Mouse (Mus musculus): Measurements from ENCODE around the gene Wdr3. TPM values are rescaled to one million over a fixed set of nuclear protein-coding genes. Genes with fewer than 3 reads are reported as not detected.

Gene Wdr3
- polyA plus RNA-seq (2015; fragmentation: Nextera tagmentation; extraction: Ambion mirVana) = 22.0 and 27.5 TPM in 2 replicates

DNA sequence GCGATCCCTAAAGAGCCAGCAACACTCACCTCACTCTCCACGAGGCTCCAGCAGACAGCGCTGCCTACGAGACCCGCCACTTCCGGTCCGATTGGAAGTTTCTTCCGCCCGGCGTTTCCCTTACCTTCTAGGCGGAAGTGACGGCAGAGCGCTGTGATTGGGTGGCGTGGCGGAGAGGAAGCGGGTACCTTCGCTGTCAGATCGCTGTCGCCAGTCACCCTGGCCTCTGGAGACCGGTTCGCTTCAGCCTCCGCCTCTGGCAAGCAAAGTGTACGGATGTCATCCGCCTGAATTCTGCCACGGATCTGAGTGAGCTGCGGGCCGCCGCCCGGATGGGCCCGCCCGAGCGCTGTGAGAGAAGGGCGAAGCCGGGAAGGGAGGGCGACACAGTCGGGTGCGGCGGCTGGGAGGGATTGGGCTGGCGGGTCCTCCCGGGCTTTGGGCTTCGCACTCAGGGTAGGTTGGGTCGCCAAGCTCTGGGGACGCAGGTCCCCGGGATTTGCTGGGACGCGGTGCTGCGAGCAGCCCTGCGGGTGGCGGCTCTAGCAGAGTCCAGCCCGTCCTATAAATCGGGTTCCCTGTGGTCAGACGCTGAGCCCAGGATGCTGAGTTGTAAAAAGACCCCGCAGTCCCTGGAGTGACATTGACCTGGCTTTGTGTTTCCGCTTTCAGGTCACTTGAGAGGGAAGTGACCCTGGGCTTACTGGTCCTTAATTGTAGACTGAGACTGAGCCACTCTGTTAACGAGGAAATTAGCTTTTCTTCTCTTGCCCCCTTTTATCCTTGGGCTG, at the start of gene Wdr3, which contains the start of gene Gdap2:
TSS of gene Wdr3 (minus strand) at position 93 of the 791 bp plus-strand sequence.
TSS of gene Gdap2 (plus strand) at position 67 of the 791 bp plus-strand sequence.
- no peaks in the 10 kb centered on the region for H3K9me3 ChIP-seq
- H3K4me1 ChIP-seq = peaks cover 24% of the 10 kb centered on the region
- WGBS = under 1% methylated on average over 55 of the region's 55 CpGs
- H3K36me3 ChIP-seq = peaks cover 32% of the 10 kb centered on the region
- H3K4me3 ChIP-seq = peak within 1 kb of the TSS; percentile 90
- peak; percentile 95 for ATAC-seq (ENCODE audit: extremely low read depth, insufficient number of reproducible peaks, low FRiP score, low TSS enrichment)
- H3K27me3 ChIP-seq (replicated peaks) = no peaks in the 10 kb centered on the region
- H3K27ac ChIP-seq (replicated peaks) = peak within 1 kb of the TSS; percentile 91
- peak within 1 kb of the TSS; percentile 89 for H3K9ac ChIP-seq
- peak within 1 kb of the TSS; percentile 90 for H3K4me2 ChIP-seq

DNA sequence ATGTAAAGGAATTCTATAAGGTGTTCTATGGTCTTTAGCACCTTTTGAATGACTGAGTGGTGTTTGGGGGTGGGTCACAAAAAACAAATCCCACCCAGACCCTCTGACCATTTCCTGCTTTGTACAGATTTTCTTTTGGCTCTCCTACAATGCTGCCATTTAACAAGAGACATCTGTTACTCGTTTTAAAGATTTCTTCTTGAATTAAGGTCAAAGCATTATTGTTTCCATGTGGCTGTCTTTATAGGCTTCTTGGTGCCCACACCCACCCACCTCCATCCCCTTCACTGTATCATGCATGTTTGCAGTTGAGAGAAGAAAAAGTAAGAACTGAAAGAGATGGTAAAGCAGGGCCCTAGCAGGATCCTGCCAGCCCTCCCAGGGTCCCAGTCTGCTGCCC, 44.8 kb upstream of the Wdr3 start:
- 56% methylated on average over 1 of the region's 1 CpGs for WGBS
- Histone ChIP-seq H3K9me3 (no peaks in the 10 kb centered on the region), H3K4me2 (no peak overlapping the region)

DNA sequence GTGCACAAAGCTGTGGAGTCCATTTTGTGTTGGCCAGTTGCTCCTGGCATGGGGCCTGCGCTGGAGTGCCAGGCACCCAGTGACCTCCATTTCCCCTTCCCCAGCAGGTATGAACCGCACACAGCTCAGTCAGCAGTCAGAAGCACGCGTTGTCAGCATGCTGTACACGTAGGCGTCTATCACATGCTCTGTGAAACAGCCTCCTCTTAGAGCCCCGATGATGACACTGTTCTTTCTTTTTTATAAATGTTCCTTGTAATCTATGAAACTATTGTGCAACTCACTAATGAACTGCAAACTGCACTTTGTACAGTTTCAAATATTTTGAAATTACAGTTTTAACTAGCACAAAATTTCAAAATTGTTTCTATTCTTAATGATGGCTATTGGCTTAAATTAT, 39.3 kb upstream of the Wdr3 start:
- H3K36me3 ChIP-seq = peaks cover 85% of the 10 kb centered on the region
- no peak for ATAC-seq (ENCODE audit: extremely low read depth, insufficient number of reproducible peaks, low FRiP score, low TSS enrichment)
- 80% methylated on average over 7 of the region's 7 CpGs for WGBS
- H3K4me3 ChIP-seq = no peak overlapping the region
- no peak overlapping the region for H3K4me2 ChIP-seq
- H3K4me1 ChIP-seq = no peaks in the 10 kb centered on the region
- no peaks in the 10 kb centered on the region for H3K9me3 ChIP-seq
- H3K27me3 ChIP-seq (replicated peaks) = no peaks in the 10 kb centered on the region
- H3K9ac ChIP-seq = no peak overlapping the region
- no peak overlapping the region for H3K27ac ChIP-seq (replicated peaks)

More for the DNA sequence above, 44.8 kb upstream of the Wdr3 start:
- no peak overlapping the region for H3K4me3 ChIP-seq
- H3K27me3 ChIP-seq (replicated peaks) = no peaks in the 10 kb centered on the region
- H3K9ac ChIP-seq = no peak overlapping the region
- no peaks in the 10 kb centered on the region for H3K4me1 ChIP-seq
- no peak for ATAC-seq (ENCODE audit: extremely low read depth, insufficient number of reproducible peaks, low FRiP score, low TSS enrichment)
- H3K27ac ChIP-seq (replicated peaks) = no peak overlapping the region
- H3K36me3 ChIP-seq = peaks cover 58% of the 10 kb centered on the region

DNA sequence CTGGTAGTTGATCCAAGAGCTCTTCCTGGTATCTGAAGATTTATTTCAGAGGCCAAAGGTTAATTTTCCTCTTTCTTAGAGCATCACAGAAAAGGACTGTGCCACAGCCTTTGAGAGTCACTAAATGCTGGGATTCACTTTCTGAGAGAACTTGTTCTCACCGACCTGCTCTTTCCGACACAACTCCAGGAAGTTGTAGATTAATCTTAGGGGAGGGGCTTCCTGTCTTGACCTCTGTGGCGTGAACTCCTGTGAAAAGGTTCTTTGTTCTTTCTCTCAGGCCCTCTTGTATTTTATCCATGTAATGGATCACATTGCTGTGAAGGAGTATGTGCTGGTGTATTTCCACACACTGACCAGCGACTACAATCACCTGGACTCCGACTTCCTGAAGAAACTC, 32.0 kb upstream of the Wdr3 start:
- Histone ChIP-seq H3K4me1 (peaks cover 12% of the 10 kb centered on the region), H3K4me3 (no peak overlapping the region), H3K27ac (replicated peaks) (no peak overlapping the region), H3K9ac (no peak overlapping the region), H3K9me3 (no peaks in the 10 kb centered on the region), H3K36me3 (peaks cover 56% of the 10 kb centered on the region), H3K4me2 (no peak overlapping the region), H3K27me3 (replicated peaks) (no peaks in the 10 kb centered on the region)
- ATAC-seq (ENCODE audit: extremely low read depth, insufficient number of reproducible peaks, low FRiP score, low TSS enrichment) = no peak
- WGBS = 51% methylated on average over 5 of the region's 5 CpGs

DNA sequence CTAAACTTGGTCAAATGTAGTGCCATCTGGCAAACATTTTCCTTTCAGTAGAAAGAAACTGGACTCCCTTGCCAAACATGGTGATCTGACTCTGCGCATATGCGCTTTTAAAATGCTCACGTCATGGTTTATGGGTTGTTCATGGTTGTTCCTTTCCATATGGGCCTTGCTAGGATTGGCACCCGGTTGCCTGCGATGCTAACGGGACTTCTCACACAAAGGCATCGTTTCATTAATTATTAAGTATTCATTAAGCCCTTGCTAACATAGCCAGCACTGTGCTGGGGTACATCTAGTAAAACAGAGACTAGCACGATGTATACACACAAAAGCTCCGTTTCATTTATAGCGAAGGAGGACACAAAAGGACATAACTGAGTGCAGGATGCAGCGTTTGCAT, 27.7 kb upstream of the Wdr3 start:
- H3K4me2 ChIP-seq = no peak overlapping the region
- H3K27ac ChIP-seq (replicated peaks) = no peak overlapping the region
- no peaks in the 10 kb centered on the region for H3K27me3 ChIP-seq (replicated peaks)
- peaks cover 61% of the 10 kb centered on the region for H3K36me3 ChIP-seq
- peaks cover 12% of the 10 kb centered on the region for H3K4me1 ChIP-seq
- H3K4me3 ChIP-seq = no peak overlapping the region
- no peaks in the 10 kb centered on the region for H3K9me3 ChIP-seq
- WGBS = 82% methylated on average over 11 of the region's 11 CpGs
- no peak overlapping the region for H3K9ac ChIP-seq
- ATAC-seq (ENCODE audit: extremely low read depth, insufficient number of reproducible peaks, low FRiP score, low TSS enrichment) = no peak

DNA sequence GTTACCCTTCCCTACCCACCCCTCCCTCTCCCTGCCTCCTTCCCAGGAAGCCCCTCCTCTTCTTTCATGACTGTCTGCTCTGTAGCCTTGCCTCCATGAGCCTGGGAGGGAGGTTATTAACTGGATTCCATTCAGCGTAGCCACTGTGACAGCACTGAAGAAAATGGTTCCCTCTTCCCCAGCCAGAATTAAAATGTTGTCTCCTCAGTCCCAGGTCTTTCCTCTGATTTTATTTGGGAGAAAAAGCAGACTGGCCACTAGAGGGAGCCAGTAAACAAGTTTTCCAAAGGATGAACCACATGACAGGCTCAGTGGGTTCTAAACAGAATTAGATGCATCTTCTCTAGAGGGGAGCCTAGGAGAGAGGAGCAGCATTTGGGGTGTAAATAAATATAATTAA, 27.2 kb upstream of the Wdr3 start:
- Histone ChIP-seq H3K36me3 (peaks cover 62% of the 10 kb centered on the region), H3K9ac (no peak overlapping the region), H3K4me3 (no peak overlapping the region), H3K27me3 (replicated peaks) (no peaks in the 10 kb centered on the region), H3K4me2 (no peak overlapping the region), H3K9me3 (no peaks in the 10 kb centered on the region), H3K4me1 (peaks cover 12% of the 10 kb centered on the region), H3K27ac (replicated peaks) (no peak overlapping the region)
- no peak for ATAC-seq (ENCODE audit: extremely low read depth, insufficient number of reproducible peaks, low FRiP score, low TSS enrichment)
- 41% methylated on average over 1 of the region's 1 CpGs for WGBS

DNA sequence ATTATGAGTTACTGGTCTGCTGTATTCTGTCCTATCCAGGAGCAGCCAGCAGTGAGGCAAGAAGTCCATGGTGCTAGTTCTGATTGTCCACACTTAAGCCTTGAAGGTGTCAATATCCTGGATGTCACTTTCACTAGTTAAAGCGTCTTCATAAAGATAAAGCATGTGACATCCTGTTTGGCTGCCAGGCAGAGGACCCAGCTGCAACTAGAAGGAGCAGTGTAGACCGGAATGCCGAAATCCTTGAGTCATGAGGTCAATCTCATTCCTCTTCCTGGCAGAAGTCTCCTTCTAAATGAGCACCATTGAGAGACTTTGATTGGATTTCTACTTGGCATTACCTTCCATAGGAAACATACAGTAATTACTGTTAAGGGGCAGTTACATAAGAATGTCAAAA, 18.3 kb upstream of the Wdr3 start:
- peaks cover 87% of the 10 kb centered on the region for H3K36me3 ChIP-seq
- 63% methylated on average over 3 of the region's 3 CpGs for WGBS
- ATAC-seq (ENCODE audit: extremely low read depth, insufficient number of reproducible peaks, low FRiP score, low TSS enrichment) = no peak
- H3K4me3 ChIP-seq = no peak overlapping the region
- H3K9me3 ChIP-seq = no peaks in the 10 kb centered on the region
- no peak overlapping the region for H3K27ac ChIP-seq (replicated peaks)
- no peak overlapping the region for H3K9ac ChIP-seq
- no peak overlapping the region for H3K4me2 ChIP-seq
- no peaks in the 10 kb centered on the region for H3K4me1 ChIP-seq
- H3K27me3 ChIP-seq (replicated peaks) = no peaks in the 10 kb centered on the region

DNA sequence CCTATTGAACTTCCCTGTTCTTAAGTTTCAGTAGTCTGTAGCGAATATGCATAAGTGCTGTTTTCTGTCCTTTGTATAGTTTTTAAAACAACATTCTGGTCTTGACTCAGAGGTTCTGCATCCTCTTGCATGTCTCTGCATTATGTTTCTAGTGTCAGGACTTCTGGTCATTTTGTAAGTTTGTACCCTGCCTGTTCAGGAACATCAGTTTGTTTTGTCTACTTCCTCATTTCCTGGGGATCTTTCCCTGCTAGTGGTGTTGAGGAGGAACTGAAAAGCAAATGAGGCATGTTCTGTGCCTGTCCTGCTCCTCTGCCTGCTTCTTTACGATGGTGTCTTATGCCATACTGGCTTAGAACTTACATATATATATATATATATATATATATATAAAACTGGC, 13.8 kb upstream of the Wdr3 start:
- Histone ChIP-seq H3K36me3 (peaks cover 93% of the 10 kb centered on the region), H3K4me3 (no peak overlapping the region), H3K4me2 (no peak overlapping the region), H3K27me3 (replicated peaks) (no peaks in the 10 kb centered on the region), H3K9me3 (no peaks in the 10 kb centered on the region), H3K4me1 (no peaks in the 10 kb centered on the region), H3K27ac (replicated peaks) (no peak overlapping the region), H3K9ac (no peak overlapping the region)
- no peak for ATAC-seq (ENCODE audit: extremely low read depth, insufficient number of reproducible peaks, low FRiP score, low TSS enrichment)
- WGBS = 89% methylated on average over 2 of the region's 2 CpGs

DNA sequence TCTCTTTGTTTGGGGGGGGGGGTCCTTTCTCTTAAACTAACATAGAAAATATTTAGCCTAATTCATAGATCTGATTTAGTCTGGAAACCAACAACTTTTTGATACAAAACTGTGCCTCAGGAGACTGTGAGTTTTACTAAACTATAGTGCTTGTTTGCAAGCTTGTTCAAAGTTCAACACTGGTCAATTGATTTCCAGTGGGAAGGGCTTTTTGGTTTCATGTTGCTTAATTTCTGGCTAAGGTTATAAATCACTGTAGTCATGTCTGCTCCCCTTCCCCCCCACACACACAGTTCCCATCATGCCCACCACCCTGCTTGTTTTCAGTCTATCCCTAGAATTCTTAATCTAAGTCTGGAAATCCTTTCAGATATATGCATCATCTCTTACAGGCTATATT, 2.8 kb upstream of the Wdr3 start:
- H3K9me3 ChIP-seq = no peaks in the 10 kb centered on the region
- H3K36me3 ChIP-seq = peaks cover 30% of the 10 kb centered on the region
- H3K27ac ChIP-seq (replicated peaks) = no peak overlapping the region
- H3K4me1 ChIP-seq = peaks cover 24% of the 10 kb centered on the region
- ATAC-seq (ENCODE audit: extremely low read depth, insufficient number of reproducible peaks, low FRiP score, low TSS enrichment) = no peak
- no peak overlapping the region for H3K9ac ChIP-seq
- no peak overlapping the region for H3K4me3 ChIP-seq
- no peaks in the 10 kb centered on the region for H3K27me3 ChIP-seq (replicated peaks)
- H3K4me2 ChIP-seq = no peak overlapping the region

DNA sequence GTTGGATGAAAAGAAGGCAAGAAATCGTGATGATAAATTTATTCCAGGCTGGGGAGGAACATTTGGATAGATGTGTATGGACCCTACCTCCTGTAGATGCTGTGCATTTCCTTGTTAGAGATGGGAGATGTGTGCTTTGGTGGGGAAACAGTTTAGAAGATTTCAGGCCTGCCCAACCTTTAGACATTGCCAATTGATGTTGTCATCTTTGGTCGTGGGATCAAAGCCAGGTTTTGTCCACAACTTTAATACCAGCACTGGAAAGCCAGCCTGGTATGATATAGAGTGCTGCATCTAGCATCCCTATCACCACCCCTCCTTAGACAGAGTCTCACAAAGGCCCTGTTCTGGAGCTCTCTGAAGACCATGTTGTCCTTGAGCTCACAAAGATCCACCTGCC, 1.3 kb upstream of the Wdr3 start:
- Histone ChIP-seq H3K9me3 (no peaks in the 10 kb centered on the region), H3K27me3 (replicated peaks) (no peaks in the 10 kb centered on the region), H3K9ac (no peak overlapping the region), H3K4me3 (peak overlapping the region; percentile 90; the same call in 1 of the 2 replicates), H3K27ac (replicated peaks) (no peak overlapping the region), H3K4me2 (peak overlapping the region; percentile 90; the same call in 1 of the 2 replicates), H3K4me1 (peaks cover 24% of the 10 kb centered on the region), H3K36me3 (peaks cover 29% of the 10 kb centered on the region)
- ATAC-seq (ENCODE audit: extremely low read depth, insufficient number of reproducible peaks, low FRiP score, low TSS enrichment) = no peak
- 68% methylated on average over 2 of the region's 2 CpGs for WGBS

DNA sequence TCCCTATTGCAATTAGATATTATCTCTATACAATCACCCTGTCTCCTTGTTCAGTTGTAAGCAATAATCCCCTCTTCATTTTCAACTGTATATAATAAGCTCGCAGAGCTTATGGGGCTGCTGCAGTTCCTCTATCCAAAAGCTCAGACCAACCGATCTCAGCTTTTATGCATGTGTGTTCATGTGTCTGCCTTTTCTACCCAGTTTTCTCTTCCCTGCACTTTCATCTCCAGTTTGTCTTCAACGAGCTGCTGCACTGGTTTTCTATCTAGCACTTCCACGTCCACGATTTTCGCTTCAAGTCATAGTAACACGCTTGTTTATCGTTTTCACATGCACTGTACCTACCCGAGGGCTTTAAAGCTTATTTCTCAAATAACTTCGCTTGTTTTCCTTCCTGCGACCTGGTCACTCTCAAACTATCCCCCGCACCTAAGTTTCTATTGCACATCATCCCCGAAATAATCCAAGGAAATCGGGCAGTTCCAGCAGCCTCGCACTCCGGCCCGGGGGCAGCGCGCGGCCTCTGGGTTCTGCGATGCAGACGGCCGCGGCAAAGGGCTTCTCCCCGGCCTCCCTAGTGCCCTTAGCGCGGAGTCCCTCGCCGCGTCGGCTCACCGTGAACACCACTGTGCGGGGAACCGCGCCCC, 417 bp downstream of the Wdr3 start:
- H3K36me3 ChIP-seq = peaks cover 34% of the 10 kb centered on the region
- peak overlapping the region; percentile 90 for H3K4me2 ChIP-seq
- no peaks in the 10 kb centered on the region for H3K9me3 ChIP-seq
- WGBS = under 1% methylated on average over 35 of the region's 35 CpGs
- H3K9ac ChIP-seq = peak overlapping the region; percentile 89
- ATAC-seq (ENCODE audit: extremely low read depth, insufficient number of reproducible peaks, low FRiP score, low TSS enrichment) = no peak
- H3K4me3 ChIP-seq = peak overlapping the region; percentile 90
- H3K27me3 ChIP-seq (replicated peaks) = no peaks in the 10 kb centered on the region
- peak overlapping the region; percentile 91 for H3K27ac ChIP-seq (replicated peaks)
- H3K4me1 ChIP-seq = peaks cover 24% of the 10 kb centered on the region

All from heart, embryonic 13.5 days (tissue).